Mouse (Mus musculus) cortical plate, adult 2 months (tissue): Measurements from ENCODE around the gene Ifi202b.
"Not testable (repeated sequence)": the region's sequence is repeated elsewhere in the genome, so short reads cannot be mapped to it uniquely, and the experiment has no call there.

Source experiments
- CTCF ChIP-seq: fragments of 200-500 bp; IDR thresholded peaks from 2 replicates; pipeline ENCODE4 v1.5.1; 2011; ENCODE audit warnings: mild to moderate bottlenecking, control low read depth, low read length; ENCODE audit not compliant: insufficient read depth; ENCODE audit errors: extremely low read depth
- POLR2A ChIP-seq: fragments of 200-500 bp; IDR thresholded peaks from 2 replicates; pipeline ENCODE4 v1.6.1; 2011; ENCODE audit warnings: mild to moderate bottlenecking, low read length, control low read depth; ENCODE audit not compliant: insufficient read depth; ENCODE audit errors: extremely low read depth

DNA sequence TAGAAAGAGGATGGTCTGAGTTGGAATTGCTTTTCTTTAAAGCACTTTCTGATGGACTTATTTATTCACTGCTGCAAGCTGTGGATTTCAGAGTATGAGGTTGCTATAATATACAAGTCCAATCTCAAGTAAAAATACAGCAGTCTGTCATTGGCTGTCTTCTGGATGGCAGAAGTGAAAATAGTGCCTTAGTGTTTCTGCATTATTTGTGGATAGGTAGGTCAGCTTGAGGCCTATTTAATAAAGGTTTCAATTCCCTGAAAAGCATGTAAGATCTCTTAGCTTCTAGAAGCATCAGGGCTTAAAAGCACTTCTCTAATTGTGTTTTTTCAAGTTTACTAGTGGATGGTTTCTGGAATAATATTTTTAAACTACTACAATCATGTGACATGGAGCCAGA, 24.5 kb upstream of the Ifi202b start:
- not testable (repeated sequence) for TF ChIP-seq CTCF, POLR2A
